Comparison of ENCODE assay signal across 9 mouse cellular contexts in genomic region chr3:152092385-152093057, GRCm38 (mm10).
DNase-seq lines count a peak whose midpoint lies in the region; ATAC-seq and TF ChIP-seq lines count a peak whose summit lies in the region.
"Had no signal": no experiment of that assay in that cellular context is flagged by ENCODE, and none has a peak within 500 bp of the region (broad histone marks: within the 10 kb centered on the region; RNA-seq: fewer than 3 reads in every experiment).

No protein-coding gene starts in this region.

- H3K9me3 ChIP-seq in limb, embryonic 11.5 days (ENCODE audit: control insufficient read depth, low read length): no peaks in the 10 kb centered on the region

- no peak for DNase-seq in cerebellum, adult 9-10 months
- no peak for DNase-seq in testis, postnatal 14 days (ENCODE audit: low spot score)
- DNase-seq in limb, embryonic 11.5 days (ENCODE audit: low spot score): no peak
- no peak for DNase-seq in adrenal gland, adult 8-10 months
- DNase-seq in cerebellum, postnatal 4 days (ENCODE audit: low spot score in 2 of 2): no peak

- H3K9ac ChIP-seq in limb, embryonic 11.5 days (ENCODE audit: low read length): no peak overlapping the region

- no peaks in the 10 kb centered on the region for H3K27me3 ChIP-seq in testis, adult 2 months (ENCODE audit: control insufficient read depth, insufficient read depth, low read length)
- no peaks in the 10 kb centered on the region for H3K27me3 ChIP-seq in limb, embryonic 11.5 days (ENCODE audit: control insufficient read depth, insufficient read depth, low read length)
- H3K27me3 ChIP-seq in small intestine, adult 2 months (ENCODE audit: control insufficient read depth, insufficient read depth, low read length): no peaks in the 10 kb centered on the region

- H3K36me3 ChIP-seq in testis, adult 2 months (ENCODE audit: control insufficient read depth, insufficient read depth, low read length): no peaks in the 10 kb centered on the region
- no peaks in the 10 kb centered on the region for H3K36me3 ChIP-seq in limb, embryonic 11.5 days (ENCODE audit: control insufficient read depth, insufficient read depth, low read length)
- peaks cover 15% of the 10 kb centered on the region for H3K36me3 ChIP-seq in small intestine, adult 2 months (ENCODE audit: control insufficient read depth, insufficient read depth, low read length)

- H3K27ac ChIP-seq in testis, adult 2 months (ENCODE audit: control insufficient read depth, insufficient read depth, low read depth, low read length): no peak overlapping the region
- H3K27ac ChIP-seq in limb, embryonic 11.5 days (replicated peaks; ENCODE audit: low read depth, low read length): no peak overlapping the region
- no peak overlapping the region for H3K27ac ChIP-seq in small intestine, adult 2 months (ENCODE audit: insufficient read depth, low read depth, low read length)

- peak overlapping the region; percentile 60 for H3K4me3 ChIP-seq in testis, adult 2 months (ENCODE audit: control insufficient read depth, low read depth, low read length)
- peak overlapping the region; percentile 24; the same call in 1 of the 2 replicates for H3K4me3 ChIP-seq in limb, embryonic 11.5 days (ENCODE audit: low read depth, low read length)
- peak overlapping the region; percentile 46 for H3K4me3 ChIP-seq in small intestine, adult 2 months (ENCODE audit: low read depth, low read length)
- H3K4me3 ChIP-seq: erythroblast, embryonic 14.5 days had no signal

- no peak for TF ChIP-seq CTCF in testis, adult 2 months (IDR thresholded peaks at IDR 0.05; ENCODE audit: control insufficient read depth, insufficient read depth, insufficient replicate concordance, low read depth, low read length)
- TF ChIP-seq CTCF in small intestine, adult 2 months (IDR thresholded peaks at IDR 0.05; ENCODE audit: extremely low read depth, insufficient read length, insufficient replicate concordance, low read depth, low read length): no peak

- peaks cover 10% of the 10 kb centered on the region for H3K4me1 ChIP-seq in testis, adult 2 months (ENCODE audit: control insufficient read depth, insufficient read depth, low read length)
- no peaks in the 10 kb centered on the region for H3K4me1 ChIP-seq in limb, embryonic 11.5 days (ENCODE audit: control insufficient read depth, insufficient read depth, low read length)
- peaks cover 7% of the 10 kb centered on the region; the same call in 1 of the 2 replicates for H3K4me1 ChIP-seq in small intestine, adult 2 months (ENCODE audit: control insufficient read depth, insufficient read depth, insufficient read length, low read length)

- 52% methylated on average over 34 of the region's 34 CpGs for WGBS in limb, embryonic 11.5 days
- 75% methylated on average over 34 of the region's 34 CpGs for WGBS in small intestine, adult 2 months

- no peak for TF ChIP-seq POLR2A in testis, adult 2 months (IDR thresholded peaks at IDR 0.05; ENCODE audit: control insufficient read depth, low read depth, low read length)
- TF ChIP-seq POLR2A in small intestine, adult 2 months (IDR thresholded peaks at IDR 0.05; ENCODE audit: low read depth, low read length): no peak

- H3K4me2 ChIP-seq in limb, embryonic 11.5 days (ENCODE audit: low read depth, severe bottlenecking): peak overlapping the region; percentile 29

- ATAC-seq in cerebellum, adult (ENCODE audit: insufficient number of reproducible peaks, low FRiP score, low TSS enrichment): peak; percentile 23; the same call in 1 of the 2 replicates
- ATAC-seq in limb, embryonic 11.5 days (ENCODE audit: insufficient number of reproducible peaks, low FRiP score, low TSS enrichment, low read depth): no peak
